Mouse (Mus musculus): Measurements from ENCODE around the gene Arhgdig. TPM values are rescaled to one million over a fixed set of nuclear protein-coding genes. Genes with fewer than 3 reads are reported as not detected.

Arhgdig gene
- polyA plus RNA-seq, 1 experiment from 2014 or later = 10.0 TPM

GRCm38 (mm10) chr17:26162736-26163135 is 44.9 kb downstream of the Arhgdig start:
- Histone ChIP-seq H3K27me3 (no peaks in the 10 kb centered on the region), H3K36me3 (ENCODE audit: poor library complexity, severe bottlenecking) (peaks cover 10% of the 10 kb centered on the region; the same call in 1 of the 2 replicates), H3K4me2 (no peak overlapping the region), H3K27ac (no peak overlapping the region), H3K9me3 (replicated peaks) (no peaks in the 10 kb centered on the region), H3K4me1 (no peaks in the 10 kb centered on the region), H3K4me3 (no peak overlapping the region), H3K9ac (no peak overlapping the region)
- 91% methylated on average over 1 of the region's 1 CpGs for WGBS
- no peak for ATAC-seq

GRCm38 (mm10) chr17:26151886-26152630 is 55.5 kb downstream of the Arhgdig start:
- Histone ChIP-seq H3K4me1 (no peaks in the 10 kb centered on the region), H3K9me3 (replicated peaks) (no peaks in the 10 kb centered on the region), H3K4me3 (no peak overlapping the region), H3K27me3 (no peaks in the 10 kb centered on the region), H3K9ac (no peak overlapping the region), H3K27ac (no peak overlapping the region), H3K4me2 (no peak overlapping the region), H3K36me3 (ENCODE audit: poor library complexity, severe bottlenecking) (peaks cover 73% of the 10 kb centered on the region)
- ATAC-seq = no peak
- WGBS = 98% methylated on average over 2 of the region's 2 CpGs

Other genes with a start within 250 kb of the Arhgdig start
- gene Capn15, start 222.0 kb downstream of the Arhgdig start, polyA plus RNA-seq (2015; fragmentation: Nextera tagmentation; extraction: Ambion mirVana) = 16.6 and 17.1 TPM in 2 replicates
- gene Rab11fip3, start 138.2 kb downstream of the Arhgdig start, polyA plus RNA-seq (2015; fragmentation: Nextera tagmentation; extraction: Ambion mirVana) = 22.7 and 24.4 TPM in 2 replicates
- gene Decr2, start 117.4 kb downstream of the Arhgdig start, polyA plus RNA-seq (2015; fragmentation: Nextera tagmentation; extraction: Ambion mirVana) = 25.8 and 25.9 TPM in 2 replicates
- 53.0 and 55.8 TPM in 2 replicates for gene Nme4, start 112.2 kb downstream of the Arhgdig start, polyA plus RNA-seq (2015; fragmentation: Nextera tagmentation; extraction: Ambion mirVana)
- 1.5 and 1.9 TPM in 2 replicates for gene Tmem8, start 94.5 kb downstream of the Arhgdig start, polyA plus RNA-seq (2015; fragmentation: Nextera tagmentation; extraction: Ambion mirVana)
- 230 and 241 TPM in 2 replicates for gene Mrpl28, start 84.3 kb downstream of the Arhgdig start, polyA plus RNA-seq (2015; fragmentation: Nextera tagmentation; extraction: Ambion mirVana)
- 9.3 and 12.1 TPM in 2 replicates for gene Axin1, start 69.1 kb downstream of the Arhgdig start, polyA plus RNA-seq (2015; fragmentation: Nextera tagmentation; extraction: Ambion mirVana)
- not detected in 2 replicates for gene Pdia2, start 8.7 kb downstream of the Arhgdig start, polyA plus RNA-seq (2015; fragmentation: Nextera tagmentation; extraction: Ambion mirVana)
- gene Rgs11, start 4.8 kb downstream of the Arhgdig start, polyA plus RNA-seq (2015; fragmentation: Nextera tagmentation; extraction: Ambion mirVana) = 0.72 and 1.3 TPM in 2 replicates
- 17.5 and 21.7 TPM in 2 replicates for gene Fam234a, start 36.5 kb upstream of the Arhgdig start, polyA plus RNA-seq (2015; fragmentation: Nextera tagmentation; extraction: Ambion mirVana)
- gene Luc7l, start 45.1 kb upstream of the Arhgdig start, polyA plus RNA-seq (2015; fragmentation: Nextera tagmentation; extraction: Ambion mirVana) = 121 and 128 TPM in 2 replicates
- gene Neurl1b, start 207.0 kb upstream of the Arhgdig start, polyA plus RNA-seq (2015; fragmentation: Nextera tagmentation; extraction: Ambion mirVana) = 1.2 and 1.7 TPM in 2 replicates